Mouse (Mus musculus): Measurements from ENCODE around the gene C530025M09Rik.

C530025M09Rik gene

DNA sequence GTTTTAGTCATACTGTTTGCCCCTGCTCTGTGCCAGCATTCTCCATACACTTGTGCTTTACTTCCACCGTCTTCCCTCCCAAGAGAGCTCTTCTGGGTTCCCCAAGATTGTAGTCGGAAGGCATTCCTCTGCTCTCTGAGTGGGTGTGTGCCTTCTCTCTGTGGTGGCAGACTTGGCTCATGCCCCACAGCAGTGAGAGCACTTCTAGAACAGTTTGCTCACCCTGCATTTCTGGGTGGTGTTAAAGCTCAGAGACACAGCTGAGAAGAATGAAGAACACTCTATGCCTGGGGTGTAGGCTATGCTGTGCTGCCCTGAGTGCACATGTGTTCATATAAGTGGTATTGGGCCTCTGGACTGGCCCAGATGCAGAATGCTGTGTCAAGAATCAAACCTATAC is 13.6 kb upstream of the C530025M09Rik start:
- TF ChIP-seq CTCF (conservative IDR thresholded peaks at IDR 0.05; ENCODE audit: low read length) (no peak), NANOG (IDR thresholded peaks at IDR 0.05; ENCODE audit: borderline replicate concordance, low read length) (no peak), POU5F1 (IDR thresholded peaks at IDR 0.05; ENCODE audit: borderline replicate concordance, low read length) (no peak)
- H3K4me1 ChIP-seq (replicated peaks; ENCODE audit: low read depth, low read length): no peaks in the 10 kb centered on the region
- no peaks in the 10 kb centered on the region for H3K27me3 ChIP-seq (ENCODE audit: insufficient read depth, low read length)
- no peak overlapping the region for H3K4me3 ChIP-seq (replicated peaks; ENCODE audit: low read length)
- no peaks in the 10 kb centered on the region for H3K9me3 ChIP-seq (ENCODE audit: low read length)
- no peaks in the 10 kb centered on the region for H3K36me3 ChIP-seq (ENCODE audit: insufficient read depth, low read length)

DNA sequence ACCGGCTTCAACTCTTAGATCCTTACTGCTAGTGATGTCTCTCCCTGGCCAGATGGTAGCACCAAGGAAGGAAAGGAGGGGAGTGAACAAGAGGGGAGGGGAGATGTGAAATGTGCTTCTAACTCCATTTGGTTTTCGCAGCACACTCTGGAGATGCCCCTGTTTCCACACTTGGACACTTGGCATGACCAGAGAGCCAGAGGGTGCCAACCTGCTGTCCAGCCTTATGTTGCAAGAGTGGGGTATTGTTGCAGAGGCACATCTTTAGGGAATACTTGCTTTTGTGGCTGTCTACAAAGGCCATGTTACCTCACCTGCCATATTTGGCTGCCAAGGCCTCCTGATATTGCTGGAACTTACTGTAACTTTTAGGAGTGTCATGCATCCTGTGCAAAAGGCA is 8.7 kb upstream of the C530025M09Rik start:
- Histone ChIP-seq H3K9me3 (ENCODE audit: low read length) (0 out of 2 replicates have a peak, but pooled peaks cover 3% of the 10 kb centered on the region), H3K36me3 (ENCODE audit: insufficient read depth, low read length) (no peaks in the 10 kb centered on the region), H3K27me3 (ENCODE audit: insufficient read depth, low read length) (no peaks in the 10 kb centered on the region), H3K4me1 (replicated peaks; ENCODE audit: low read depth, low read length) (peaks cover 8% of the 10 kb centered on the region), H3K4me3 (replicated peaks; ENCODE audit: low read length) (no peak overlapping the region)
- TF ChIP-seq CTCF (conservative IDR thresholded peaks at IDR 0.05; ENCODE audit: low read length) (no peak), POU5F1 (IDR thresholded peaks at IDR 0.05; ENCODE audit: borderline replicate concordance, low read length) (no peak), NANOG (IDR thresholded peaks at IDR 0.05; ENCODE audit: borderline replicate concordance, low read length) (no peak)

- H3K27me3 ChIP-seq (ENCODE audit: insufficient read depth, low read length): peaks cover 15% of the 10 kb centered on the region
- TF ChIP-seq CTCF (conservative IDR thresholded peaks at IDR 0.05; ENCODE audit: low read length) (no peak), NANOG (IDR thresholded peaks at IDR 0.05; ENCODE audit: borderline replicate concordance, low read length) (no peak), POU5F1 (IDR thresholded peaks at IDR 0.05; ENCODE audit: borderline replicate concordance, low read length) (no peak)
- no peak overlapping the region for H3K4me3 ChIP-seq (replicated peaks; ENCODE audit: low read length)
- H3K9me3 ChIP-seq (ENCODE audit: low read length): 0 out of 2 replicates have a peak, but pooled peaks cover 3% of the 10 kb centered on the region
- H3K4me1 ChIP-seq (replicated peaks; ENCODE audit: low read depth, low read length): peaks cover 20% of the 10 kb centered on the region
- H3K36me3 ChIP-seq (ENCODE audit: insufficient read depth, low read length): no peaks in the 10 kb centered on the region
These were observed 5.6 kb upstream of the C530025M09Rik start for GRCm38 (mm10) chr2:149836471-149837135.

GRCm38 (mm10) chr2:149835091-149835490 is 4.1 kb upstream of the C530025M09Rik start:
- TF ChIP-seq POU5F1 (IDR thresholded peaks at IDR 0.05; ENCODE audit: borderline replicate concordance, low read length) (no peak), NANOG (IDR thresholded peaks at IDR 0.05; ENCODE audit: borderline replicate concordance, low read length) (0 out of 2 replicates have a peak, but pooled peaks have one; percentile 14), CTCF (conservative IDR thresholded peaks at IDR 0.05; ENCODE audit: low read length) (no peak)
- H3K27me3 ChIP-seq (ENCODE audit: insufficient read depth, low read length): peaks cover 30% of the 10 kb centered on the region

GRCm38 (mm10) chr2:149832301-149832700 is 1.3 kb upstream of the C530025M09Rik start:
- 0 out of 2 replicates have a peak, but pooled peaks cover 3% of the 10 kb centered on the region for H3K9me3 ChIP-seq (ENCODE audit: low read length)
- no peak for TF ChIP-seq POU5F1 (IDR thresholded peaks at IDR 0.05; ENCODE audit: borderline replicate concordance, low read length)
- TF ChIP-seq NANOG (IDR thresholded peaks at IDR 0.05; ENCODE audit: borderline replicate concordance, low read length): no peak
- no peak for TF ChIP-seq CTCF (conservative IDR thresholded peaks at IDR 0.05; ENCODE audit: low read length)
- peaks cover 44% of the 10 kb centered on the region for H3K27me3 ChIP-seq (ENCODE audit: insufficient read depth, low read length)
- no peaks in the 10 kb centered on the region for H3K36me3 ChIP-seq (ENCODE audit: insufficient read depth, low read length)
- H3K4me3 ChIP-seq (replicated peaks; ENCODE audit: low read length): peak overlapping the region; percentile 83; the same call in 1 of the 2 replicates
- peaks cover 43% of the 10 kb centered on the region for H3K4me1 ChIP-seq (replicated peaks; ENCODE audit: low read depth, low read length)

More at GRCm38 (mm10) chr2:149835091-149835490, 4.1 kb upstream of the C530025M09Rik start:
- Histone ChIP-seq H3K4me1 (replicated peaks; ENCODE audit: low read depth, low read length) (peaks cover 31% of the 10 kb centered on the region), H3K4me3 (replicated peaks; ENCODE audit: low read length) (no peak overlapping the region), H3K9me3 (ENCODE audit: low read length) (0 out of 2 replicates have a peak, but pooled peaks cover 3% of the 10 kb centered on the region), H3K36me3 (ENCODE audit: insufficient read depth, low read length) (no peaks in the 10 kb centered on the region)

GRCm38 (mm10) chr2:149831459-149832245 is 639 bp upstream of the C530025M09Rik start:
- H3K27me3 ChIP-seq (ENCODE audit: insufficient read depth, low read length): peaks cover 44% of the 10 kb centered on the region
- no peaks in the 10 kb centered on the region for H3K36me3 ChIP-seq (ENCODE audit: insufficient read depth, low read length)
- H3K4me3 ChIP-seq (replicated peaks; ENCODE audit: low read length): peak overlapping the region; percentile 83
- TF ChIP-seq CTCF (conservative IDR thresholded peaks at IDR 0.05; ENCODE audit: low read length) (no peak), POU5F1 (IDR thresholded peaks at IDR 0.05; ENCODE audit: borderline replicate concordance, low read length) (no peak), NANOG (IDR thresholded peaks at IDR 0.05; ENCODE audit: borderline replicate concordance, low read length) (no peak)
- peaks cover 43% of the 10 kb centered on the region for H3K4me1 ChIP-seq (replicated peaks; ENCODE audit: low read depth, low read length)
- H3K9me3 ChIP-seq (ENCODE audit: low read length): 0 out of 2 replicates have a peak, but pooled peaks cover 3% of the 10 kb centered on the region

- Histone ChIP-seq H3K36me3 (ENCODE audit: insufficient read depth, low read length) (no peaks in the 10 kb centered on the region), H3K27me3 (ENCODE audit: insufficient read depth, low read length) (peaks cover 44% of the 10 kb centered on the region)
These were observed 968 bp downstream of the C530025M09Rik start for GRCm38 (mm10) chr2:149829955-149830535.

DNA sequence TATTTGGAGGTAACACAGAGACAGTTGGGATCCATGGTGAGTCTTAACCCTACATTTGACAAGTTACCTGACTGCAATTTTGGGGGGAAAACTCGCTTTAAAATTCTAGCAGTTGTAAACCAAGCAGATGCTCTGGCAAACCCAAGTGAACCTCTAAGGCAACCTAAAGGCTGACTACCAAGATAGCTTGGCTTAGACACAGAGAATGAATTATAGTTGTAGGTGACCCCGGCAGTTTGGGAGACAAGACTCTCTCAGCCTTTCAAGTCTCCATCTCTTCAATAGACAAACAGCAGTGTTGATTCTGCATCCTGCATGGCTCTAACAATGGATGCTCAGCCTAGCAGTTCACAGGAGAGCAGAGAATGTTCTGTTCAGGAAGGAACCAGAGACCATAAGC is 2.1 kb downstream of the C530025M09Rik start, which contains the start of gene Syndig1:
TSS of gene Syndig1 (plus strand) at position 301 of the 400 bp plus-strand sequence.
- no peak for TF ChIP-seq CTCF (conservative IDR thresholded peaks at IDR 0.05; ENCODE audit: low read length)
- TF ChIP-seq POU5F1 (IDR thresholded peaks at IDR 0.05; ENCODE audit: borderline replicate concordance, low read length): no peak
- TF ChIP-seq NANOG (IDR thresholded peaks at IDR 0.05; ENCODE audit: borderline replicate concordance, low read length): no peak
- peak within 1 kb of the TSS; percentile 83 for H3K4me3 ChIP-seq (replicated peaks; ENCODE audit: low read length)
- H3K4me1 ChIP-seq (replicated peaks; ENCODE audit: low read depth, low read length): peaks cover 35% of the 10 kb centered on the region
- H3K27me3 ChIP-seq (ENCODE audit: insufficient read depth, low read length): peaks cover 44% of the 10 kb centered on the region
- no peaks in the 10 kb centered on the region for H3K9me3 ChIP-seq (ENCODE audit: low read length)
- H3K36me3 ChIP-seq (ENCODE audit: insufficient read depth, low read length): no peaks in the 10 kb centered on the region

More at GRCm38 (mm10) chr2:149829955-149830535, 968 bp downstream of the C530025M09Rik start:
- Histone ChIP-seq H3K4me1 (replicated peaks; ENCODE audit: low read depth, low read length) (peaks cover 40% of the 10 kb centered on the region), H3K9me3 (ENCODE audit: low read length) (0 out of 2 replicates have a peak, but pooled peaks cover under 1% of the 10 kb centered on the region), H3K4me3 (replicated peaks; ENCODE audit: low read length) (peak overlapping the region; percentile 83)
- no peak for TF ChIP-seq NANOG (IDR thresholded peaks at IDR 0.05; ENCODE audit: borderline replicate concordance, low read length)
- no peak for TF ChIP-seq POU5F1 (IDR thresholded peaks at IDR 0.05; ENCODE audit: borderline replicate concordance, low read length)
- TF ChIP-seq CTCF (conservative IDR thresholded peaks at IDR 0.05; ENCODE audit: low read length): no peak
